Mouse (Mus musculus) heart, embryonic 12.5 days (tissue): Measurements from ENCODE around the gene Oas1f. TPM values are rescaled to one million over a fixed set of nuclear protein-coding genes. Genes with fewer than 3 reads are reported as not detected.
"Not testable (repeated sequence)": the region's sequence is repeated elsewhere in the genome, so short reads cannot be mapped to it uniquely, and the experiment has no call there.

ENCODE experiments used
- ATAC-seq: fragments of 200-750 bp; cut with Nextera tagmentation; 2 replicates; pipeline ENCODE4 v1.8.0; 2017; ENCODE audit warnings: moderate TSS enrichment, moderate library complexity; ENCODE audit not compliant: insufficient number of reproducible peaks, low FRiP score
- H3K27ac ChIP-seq: fragments of 300-500 bp; sonication (generic); 2 replicates; pipeline ENCODE4 v1.5.1; 2016; ENCODE audit warnings: mild to moderate bottlenecking, moderate library complexity; ENCODE audit not compliant: poor library complexity, severe bottlenecking
- H3K27me3 ChIP-seq: fragments of 300-500 bp; sonication (generic); replicated peaks from 2 replicates; pipeline ENCODE4 v1.6.1; 2016; ENCODE audit warnings: mild to moderate bottlenecking, moderate library complexity
- H3K36me3 ChIP-seq: fragments of 300-500 bp; sonication (generic); 2 replicates; pipeline ENCODE4 v1.6.1; 2016; ENCODE audit warnings: mild to moderate bottlenecking, moderate library complexity
- H3K4me1 ChIP-seq: fragments of 300-500 bp; sonication (generic); replicated peaks from 2 replicates; pipeline ENCODE4 v1.6.1; 2016; ENCODE audit warnings: mild to moderate bottlenecking
- H3K4me2 ChIP-seq: fragments of 300-500 bp; sonication (generic); 2 replicates; pipeline ENCODE4 v1.6.1; 2016; ENCODE audit warnings: mild to moderate bottlenecking, moderate library complexity
- H3K4me3 ChIP-seq: fragments of 300-500 bp; sonication (generic); 2 replicates; pipeline ENCODE4 v1.5.1; 2016; ENCODE audit warnings: mild to moderate bottlenecking
- H3K9ac ChIP-seq: fragments of 300-500 bp; sonication (generic); 2 replicates; pipeline ENCODE4 v1.6.1; 2016; ENCODE audit warnings: mild to moderate bottlenecking, moderate library complexity
- H3K9me3 ChIP-seq: fragments of 300-500 bp; sonication (generic); replicated peaks from 2 replicates; pipeline ENCODE4 v1.6.1; 2016; ENCODE audit warnings: mild to moderate bottlenecking, moderate library complexity
- WGBS: fragments of 180-500 bp; shearing (Covaris S2); methylation state at CpG from one replicate; pipeline ENCODE4 v1.1.7; 2016; 5-methylcytosine and 5-hydroxymethylcytosine counted together
- polyA plus RNA-seq: library from polyadenylated mRNA; unstranded; fragments of >200 nt; fragmentation: Nextera tagmentation; extraction: Ambion mirVana; gene quantifications from 2 replicates; pipeline ENCODE4 v1.2.1, GENCODE M21; 2016

Gene Oas1f
- not detected in 2 replicates for polyA plus RNA-seq

DNA sequence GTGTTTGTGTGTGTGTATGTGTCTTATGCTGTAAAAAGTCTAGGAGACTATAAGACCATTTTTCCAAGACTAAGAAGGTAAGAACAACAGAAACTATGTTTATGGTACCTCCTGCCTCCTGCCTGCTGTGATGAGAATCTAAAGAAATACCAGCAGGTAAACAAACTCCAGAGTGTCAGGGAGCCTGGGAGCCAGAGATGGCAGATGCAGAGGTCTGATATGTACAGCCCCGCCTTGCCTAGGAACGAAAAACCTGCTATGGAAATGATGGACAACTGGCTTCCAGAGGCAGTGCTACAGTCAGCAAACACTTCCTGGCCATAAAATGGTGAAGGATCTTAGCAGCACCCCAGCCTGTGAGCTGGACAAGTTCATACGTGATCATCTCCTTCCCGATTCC is at the start of gene Oas1f:
Gene Oas1f (plus strand): TSS at position 301 of the 400 bp plus-strand sequence.
- Histone ChIP-seq H3K4me3 (no peak within 1 kb of the TSS), H3K9me3 (no peaks in the 10 kb centered on the region), H3K27me3 (peaks cover 10% of the 10 kb centered on the region), H3K4me2 (no peak within 1 kb of the TSS), H3K4me1 (no peaks in the 10 kb centered on the region), H3K36me3 (no peaks in the 10 kb centered on the region), H3K27ac (no peak within 1 kb of the TSS), H3K9ac (no peak within 1 kb of the TSS)
- ATAC-seq: no peak
- 67% methylated on average over 4 of the region's 4 CpGs for WGBS

DNA sequence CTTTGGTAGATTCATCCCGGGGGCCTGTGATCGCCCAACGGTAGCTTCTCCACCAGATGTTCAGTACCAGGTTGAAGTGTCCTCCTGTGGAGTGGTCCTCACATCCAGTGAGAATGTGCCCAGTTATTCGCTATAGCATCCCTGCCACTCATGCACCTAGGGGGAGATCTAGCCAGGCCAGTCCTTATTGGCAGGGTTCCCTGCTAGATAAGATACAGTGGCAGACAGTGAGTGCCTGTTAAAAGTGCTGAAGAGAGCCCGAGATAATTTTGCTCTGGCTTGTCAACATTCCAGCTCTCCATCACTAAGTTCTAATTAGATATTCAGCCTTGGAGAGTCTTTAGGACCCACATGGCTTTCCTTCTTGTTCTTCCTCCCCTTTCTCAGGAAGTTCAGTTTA is 49.0 kb upstream of the Oas1f start:
- WGBS: 43% methylated on average over 5 of the region's 5 CpGs
- H3K4me1 ChIP-seq, ATAC-seq, H3K9ac ChIP-seq, H3K27ac ChIP-seq, H3K9me3 ChIP-seq, H3K4me3 ChIP-seq, H3K4me2 ChIP-seq, H3K36me3 ChIP-seq: not testable (repeated sequence)
- H3K27me3 ChIP-seq: peaks cover 39% of the 10 kb centered on the region

DNA sequence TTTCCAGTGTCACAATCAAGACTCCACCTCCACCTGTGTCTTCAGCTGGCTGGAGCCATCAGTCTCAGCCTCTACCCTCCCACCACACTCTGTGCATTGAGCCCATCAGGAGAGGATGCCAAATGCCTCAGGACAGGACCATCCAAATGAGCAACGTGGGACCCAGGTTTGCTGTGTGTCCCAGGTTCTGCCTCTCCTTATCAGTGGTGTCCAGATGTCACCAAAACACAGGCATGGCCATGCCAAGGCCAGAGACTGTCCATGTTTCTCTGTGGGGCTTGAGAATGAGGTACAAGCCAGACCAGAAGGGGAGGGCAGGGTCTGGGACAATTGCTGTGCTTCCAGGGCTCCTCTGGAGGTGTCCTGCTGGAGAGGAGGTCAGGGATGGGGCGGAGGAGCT is 48.2 kb upstream of the Oas1f start:
- peaks cover 47% of the 10 kb centered on the region for H3K27me3 ChIP-seq
- not testable (repeated sequence) for H3K27ac ChIP-seq, H3K36me3 ChIP-seq, ATAC-seq, H3K4me2 ChIP-seq, H3K9me3 ChIP-seq, H3K4me1 ChIP-seq, H3K9ac ChIP-seq, H3K4me3 ChIP-seq
- WGBS: 73% methylated on average over 2 of the region's 2 CpGs

DNA sequence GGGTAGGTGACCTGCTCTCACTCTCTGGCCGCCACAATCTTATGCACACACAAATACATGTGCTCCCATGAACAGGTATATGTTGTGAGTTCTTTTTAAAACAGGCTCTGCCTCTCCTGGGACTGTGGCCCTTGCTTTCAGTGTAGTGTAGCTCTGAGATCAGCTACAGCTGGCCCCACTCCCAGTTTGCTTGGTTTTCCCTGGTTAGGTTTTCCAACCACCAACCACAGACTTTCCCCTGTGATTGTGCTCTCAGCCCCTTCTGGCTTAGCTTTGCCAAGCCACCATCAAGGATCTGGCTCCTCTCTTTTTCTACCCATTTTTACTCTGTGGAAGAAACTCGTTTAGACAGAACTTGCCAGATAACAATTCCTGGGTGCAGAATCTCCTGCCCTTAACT is 43.6 kb upstream of the Oas1f start:
- H3K36me3 ChIP-seq: no peaks in the 10 kb centered on the region
- H3K4me2 ChIP-seq: no peak overlapping the region
- no peak overlapping the region for H3K4me3 ChIP-seq
- ATAC-seq: no peak
- no peaks in the 10 kb centered on the region for H3K9me3 ChIP-seq
- no peak overlapping the region for H3K27ac ChIP-seq
- WGBS: 59% methylated on average over 2 of the region's 2 CpGs
- H3K27me3 ChIP-seq: peaks cover 50% of the 10 kb centered on the region
- no peaks in the 10 kb centered on the region for H3K4me1 ChIP-seq
- H3K9ac ChIP-seq: no peak overlapping the region

DNA sequence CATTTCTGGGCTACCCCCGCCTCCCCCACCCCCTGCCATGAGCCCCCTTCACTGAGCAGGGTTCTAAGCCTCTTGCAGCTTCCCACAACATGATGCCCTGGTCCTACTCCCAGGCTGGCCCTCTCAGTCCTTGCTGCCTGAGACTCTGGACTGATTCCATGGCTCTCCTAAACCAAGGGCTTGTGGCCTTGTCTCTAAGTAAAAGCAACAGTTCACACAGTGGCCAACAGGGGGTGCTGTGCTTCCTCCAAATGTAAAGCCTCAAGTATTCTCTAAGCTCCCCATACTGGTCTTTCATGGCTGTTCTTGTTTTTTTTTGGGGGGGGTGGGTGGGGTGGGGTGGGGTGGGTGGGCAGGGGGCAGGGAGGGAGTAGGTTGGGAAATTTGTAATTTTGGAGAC is 40.7 kb upstream of the Oas1f start:
- no peak overlapping the region for H3K4me2 ChIP-seq
- no peaks in the 10 kb centered on the region for H3K9me3 ChIP-seq
- no peaks in the 10 kb centered on the region for H3K36me3 ChIP-seq
- ATAC-seq: no peak
- H3K4me1 ChIP-seq: no peaks in the 10 kb centered on the region
- WGBS: 91% methylated on average over 1 of the region's 1 CpGs
- H3K27ac ChIP-seq: no peak overlapping the region
- H3K4me3 ChIP-seq: no peak overlapping the region
- no peak overlapping the region for H3K9ac ChIP-seq
- peaks cover 30% of the 10 kb centered on the region for H3K27me3 ChIP-seq

DNA sequence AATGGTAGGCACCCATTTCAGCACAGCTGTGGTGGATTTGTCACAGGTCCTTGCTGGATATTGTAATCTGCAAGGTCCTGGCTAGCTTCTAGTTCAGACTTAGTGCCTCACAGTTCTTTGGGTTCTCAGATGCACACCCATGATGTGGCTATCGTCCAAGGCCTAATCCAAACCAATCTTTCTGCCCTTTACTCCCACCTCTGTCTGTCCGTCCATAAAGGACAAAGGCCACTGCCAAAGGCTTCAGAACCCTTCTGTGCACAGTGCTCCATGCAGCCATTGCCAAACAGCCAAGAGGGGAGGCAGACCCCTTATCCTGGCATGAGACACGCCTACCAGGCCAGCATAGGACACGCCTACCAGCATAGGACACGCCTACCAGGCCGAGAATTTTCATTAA is 38.0 kb upstream of the Oas1f start:
- no peak for ATAC-seq
- 43% methylated on average over 6 of the region's 6 CpGs for WGBS
- no peaks in the 10 kb centered on the region for H3K9me3 ChIP-seq
- H3K36me3 ChIP-seq: no peaks in the 10 kb centered on the region
- H3K4me2 ChIP-seq: no peak overlapping the region
- H3K4me1 ChIP-seq: no peaks in the 10 kb centered on the region; the same call in 1 of the 2 replicates
- no peak overlapping the region for H3K9ac ChIP-seq
- H3K27me3 ChIP-seq: peaks cover 9% of the 10 kb centered on the region
- no peak overlapping the region for H3K4me3 ChIP-seq
- H3K27ac ChIP-seq: no peak overlapping the region

DNA sequence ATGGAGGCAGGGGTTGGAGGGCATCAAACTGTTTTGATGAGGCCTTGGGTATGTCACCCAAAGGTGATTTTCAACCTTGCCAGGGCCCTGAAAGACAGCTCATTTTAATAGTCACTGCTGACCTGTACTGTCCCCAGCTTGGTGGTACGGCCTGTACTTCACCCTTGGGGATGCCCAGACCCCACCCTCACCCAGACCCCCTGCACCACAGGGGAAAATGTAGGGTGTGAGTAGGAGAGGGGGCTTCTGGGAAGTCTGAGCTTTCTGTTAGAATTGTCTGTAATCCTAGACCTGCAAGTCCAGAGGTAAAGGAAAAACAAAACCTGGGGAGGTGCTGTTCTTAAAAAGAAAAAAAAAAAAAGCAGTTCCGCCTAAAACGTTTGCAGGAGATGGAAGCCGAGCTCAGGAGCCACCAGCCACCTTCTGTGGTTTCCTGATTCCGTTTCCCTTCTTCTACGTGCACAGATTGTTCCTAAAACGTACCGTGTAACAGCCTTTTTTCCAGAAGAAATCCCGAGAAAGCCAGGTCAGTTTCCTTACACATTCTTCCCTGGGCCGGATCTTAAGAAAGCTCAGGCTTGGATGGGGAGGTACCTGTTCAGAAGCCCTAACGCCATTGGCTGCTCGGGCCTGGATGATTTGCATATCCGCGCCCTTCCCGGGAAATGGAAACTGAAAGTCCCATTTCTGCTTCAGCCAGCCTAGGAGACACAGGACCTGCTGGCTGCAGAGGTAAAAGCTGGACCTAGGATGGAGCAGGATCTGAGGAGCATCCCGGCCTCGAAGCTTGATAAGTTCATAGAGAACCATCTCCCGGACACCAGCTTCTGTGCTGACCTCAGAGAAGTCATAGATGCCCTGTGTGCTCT is 35.0 kb upstream of the Oas1f start, which contains the start of gene Oas1c:
Gene Oas1c (minus strand): TSS at position 564 of the 869 bp plus-strand sequence.
- ATAC-seq: peak; percentile 61
- Histone ChIP-seq H3K4me1 (no peaks in the 10 kb centered on the region; the same call in 1 of the 2 replicates), H3K27me3 (no peaks in the 10 kb centered on the region), H3K27ac (no peak within 1 kb of the TSS), H3K9me3 (no peaks in the 10 kb centered on the region), H3K9ac (peak within 1 kb of the TSS; percentile 58), H3K36me3 (no peaks in the 10 kb centered on the region), H3K4me2 (peak within 1 kb of the TSS; percentile 73), H3K4me3 (peak within 1 kb of the TSS; percentile 43)
- 5% methylated on average over 18 of the region's 18 CpGs for WGBS

DNA sequence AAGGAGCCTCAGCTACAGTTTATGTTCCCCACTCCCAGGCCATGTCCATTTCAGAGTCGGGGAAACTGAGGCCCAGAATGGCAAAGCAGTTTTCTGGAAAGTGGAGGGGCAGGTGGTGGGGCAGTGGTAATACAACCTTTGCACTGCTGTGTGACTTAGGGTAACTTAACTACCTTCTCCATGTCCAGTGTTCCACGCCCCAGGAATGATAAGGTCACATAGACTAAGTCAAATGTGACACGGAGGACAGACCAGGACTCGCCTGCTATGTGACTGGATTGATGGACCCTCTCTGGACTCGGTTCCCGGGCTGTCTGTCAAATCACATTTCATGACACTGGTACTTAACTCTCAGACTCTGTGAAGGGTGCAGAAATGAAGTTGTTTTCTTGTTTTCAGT is 34.1 kb upstream of the Oas1f start:
- H3K27ac ChIP-seq: no peak overlapping the region
- H3K9me3 ChIP-seq: no peaks in the 10 kb centered on the region
- WGBS: 67% methylated on average over 6 of the region's 6 CpGs
- H3K36me3 ChIP-seq: no peaks in the 10 kb centered on the region
- peak overlapping the region; percentile 43 for H3K4me3 ChIP-seq
- no peaks in the 10 kb centered on the region; the same call in 1 of the 2 replicates for H3K4me1 ChIP-seq
- H3K27me3 ChIP-seq: no peaks in the 10 kb centered on the region
- no peak for ATAC-seq
- H3K4me2 ChIP-seq: peak overlapping the region; percentile 73
- H3K9ac ChIP-seq: no peak overlapping the region

DNA sequence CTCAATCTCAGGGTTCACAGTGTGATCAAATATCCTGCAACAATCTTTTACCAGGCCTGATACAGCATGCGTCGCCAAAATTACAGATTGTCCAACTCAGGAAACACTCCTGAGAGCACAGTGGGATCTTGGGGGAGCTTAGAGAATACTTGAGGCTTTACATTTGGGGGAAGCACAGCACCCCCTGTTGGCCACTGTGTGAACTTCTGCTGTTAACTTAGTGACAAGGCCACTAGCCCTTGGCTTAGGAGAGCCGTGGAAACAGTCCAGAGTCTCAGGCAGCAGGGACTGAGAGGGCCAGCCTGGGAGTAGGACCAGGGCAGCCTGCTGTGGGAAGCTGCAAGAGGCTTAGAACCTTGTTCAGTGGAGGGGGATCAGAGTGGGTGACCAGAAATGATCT is 31.2 kb upstream of the Oas1f start:
- Histone ChIP-seq H3K27ac (no peak overlapping the region), H3K27me3 (no peaks in the 10 kb centered on the region), H3K36me3 (no peaks in the 10 kb centered on the region), H3K4me3 (no peak overlapping the region), H3K9me3 (peaks cover 18% of the 10 kb centered on the region; the same call in 1 of the 2 replicates), H3K9ac (no peak overlapping the region), H3K4me1 (no peaks in the 10 kb centered on the region; the same call in 1 of the 2 replicates), H3K4me2 (no peak overlapping the region)
- WGBS: 65% methylated on average over 3 of the region's 3 CpGs
- ATAC-seq: no peak

DNA sequence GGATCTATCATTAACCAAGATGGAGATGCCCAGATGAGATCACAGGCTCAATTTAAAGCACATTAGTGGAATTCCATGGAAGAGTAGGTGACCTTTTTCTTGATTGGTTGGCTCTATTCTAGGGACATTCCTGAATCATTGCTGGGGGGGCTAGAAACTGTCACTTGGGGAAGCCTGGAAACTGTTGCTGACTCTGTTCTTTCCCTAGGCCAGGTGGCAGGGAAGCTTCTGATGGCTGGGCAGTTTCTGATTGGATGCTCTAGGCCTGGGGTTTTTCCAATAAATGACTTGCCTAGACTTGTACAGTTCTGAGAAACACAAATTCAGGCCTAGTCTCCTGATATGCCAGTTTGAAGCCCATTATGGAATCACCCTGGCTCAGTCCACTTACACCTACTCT is 28.2 kb upstream of the Oas1f start:
- Histone ChIP-seq H3K4me2 (no peak overlapping the region), H3K27me3 (no peaks in the 10 kb centered on the region), H3K27ac (no peak overlapping the region), H3K9me3 (peaks cover 18% of the 10 kb centered on the region; the same call in 1 of the 2 replicates), H3K4me3 (no peak overlapping the region), H3K4me1 (no peaks in the 10 kb centered on the region), H3K9ac (no peak overlapping the region), H3K36me3 (no peaks in the 10 kb centered on the region)
- no peak for ATAC-seq

DNA sequence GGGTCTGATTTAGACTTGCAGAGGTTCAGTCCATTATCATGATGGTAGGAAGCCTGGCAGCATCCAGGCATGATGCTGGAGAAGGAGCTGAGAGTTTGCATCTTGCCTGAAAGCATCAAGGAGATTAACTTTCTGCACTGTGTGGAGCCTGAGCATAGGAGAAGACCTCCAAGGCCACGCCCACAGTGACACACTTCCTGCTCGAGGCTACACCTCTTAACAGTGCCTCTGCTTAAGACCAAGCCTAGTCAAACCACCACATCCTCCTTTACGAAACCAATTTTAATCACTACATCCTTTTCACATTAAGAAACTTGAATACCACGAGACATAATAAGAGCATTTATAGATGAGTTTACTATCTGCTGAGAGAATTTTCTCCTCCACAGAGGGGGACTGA is 16.1 kb upstream of the Oas1f start:
- no peak for ATAC-seq
- Histone ChIP-seq H3K9me3 (0 out of 2 replicates have a peak, but pooled peaks cover 3% of the 10 kb centered on the region), H3K4me3 (no peak overlapping the region), H3K4me1 (no peaks in the 10 kb centered on the region), H3K4me2 (no peak overlapping the region), H3K9ac (no peak overlapping the region), H3K27ac (no peak overlapping the region), H3K27me3 (peaks cover 19% of the 10 kb centered on the region), H3K36me3 (no peaks in the 10 kb centered on the region)
- WGBS: 77% methylated on average over 4 of the region's 4 CpGs
